In the genomic region with DNA sequence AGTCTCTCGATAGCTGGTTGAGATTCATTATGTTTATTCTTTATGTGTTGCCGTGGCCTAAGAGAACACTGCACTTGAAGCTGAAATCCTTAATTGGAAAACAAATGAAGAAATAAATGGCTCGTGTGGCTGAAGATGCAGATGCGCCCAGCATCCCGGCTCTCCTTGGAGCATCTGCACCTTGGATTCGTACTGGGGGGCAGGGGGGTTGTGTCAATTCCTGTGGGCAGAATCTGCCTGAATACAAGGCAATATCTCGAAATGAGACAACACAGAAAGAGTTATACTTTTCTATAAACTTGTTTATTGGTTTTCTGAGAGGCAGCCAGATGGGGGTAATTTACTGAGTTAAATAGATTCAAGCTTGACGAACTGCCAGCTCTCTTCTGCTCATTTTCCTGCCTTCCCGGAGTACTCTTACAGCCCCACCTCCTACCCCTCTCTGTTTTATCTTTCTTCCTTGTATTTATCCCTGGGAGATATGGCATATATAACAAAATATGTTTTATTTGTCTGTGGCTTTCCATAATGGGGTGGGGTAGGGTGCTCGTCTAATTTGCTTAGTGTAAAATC, we compare ENCODE assay signal across 28 mouse cellular contexts.
DNase-seq lines count a peak whose midpoint lies in the region; ATAC-seq and TF ChIP-seq lines count a peak whose summit lies in the region.
"Had no signal": no experiment of that assay in that cellular context is flagged by ENCODE, and none has a peak within 500 bp of the region (broad histone marks: within the 10 kb centered on the region; RNA-seq: fewer than 3 reads in every experiment).

No protein-coding gene starts in this region.

- H3K27me3 ChIP-seq in forebrain, postnatal 0 days (ENCODE audit: insufficient read depth, low read length), result no peaks in the 10 kb centered on the region
- no peaks in the 10 kb centered on the region for H3K27me3 ChIP-seq in forebrain, embryonic 16.5 days (replicated peaks; ENCODE audit: control insufficient read depth, insufficient read depth, low read length)
- no peaks in the 10 kb centered on the region for H3K27me3 ChIP-seq in limb, embryonic 14.5 days (ENCODE audit: control insufficient read depth, insufficient read depth, low read length)
- H3K27me3 ChIP-seq in limb, embryonic 10.5 days (ENCODE audit: low read depth, poor library complexity, severe bottlenecking), result 0 out of 2 replicates have a peak, but pooled peaks cover 7% of the 10 kb centered on the region
- no peaks in the 10 kb centered on the region for H3K27me3 ChIP-seq in neural tube, embryonic 15.5 days (replicated peaks)
- no peaks in the 10 kb centered on the region for H3K27me3 ChIP-seq in kidney, embryonic 16.5 days (ENCODE audit: insufficient read depth, low read length)
- H3K27me3 ChIP-seq: heart, embryonic 15.5 days; hindbrain, embryonic 15.5 days; intestine, embryonic 15.5 days; liver, embryonic 15.5 days; lung, embryonic 15.5 days had no signal

- H3K9me3 ChIP-seq in forebrain, postnatal 0 days (ENCODE audit: low read length), result no peaks in the 10 kb centered on the region
- H3K9me3 ChIP-seq in forebrain, embryonic 16.5 days (ENCODE audit: control insufficient read depth, low read length), result no peaks in the 10 kb centered on the region
- no peaks in the 10 kb centered on the region for H3K9me3 ChIP-seq in limb, embryonic 14.5 days (ENCODE audit: control insufficient read depth, low read length)
- no peaks in the 10 kb centered on the region for H3K9me3 ChIP-seq in limb, embryonic 10.5 days (replicated peaks)
- no peaks in the 10 kb centered on the region for H3K9me3 ChIP-seq in neural tube, embryonic 15.5 days (replicated peaks)
- no peaks in the 10 kb centered on the region for H3K9me3 ChIP-seq in kidney, embryonic 16.5 days (ENCODE audit: low read length)
- H3K9me3 ChIP-seq: heart, embryonic 15.5 days; hindbrain, embryonic 15.5 days; intestine, embryonic 15.5 days; liver, embryonic 15.5 days; lung, embryonic 15.5 days; midbrain, embryonic 12.5 days had no signal

- 41% methylated on average over 10 of the region's 10 CpGs for WGBS in forebrain, postnatal 0 days
- 40% methylated on average over 10 of the region's 10 CpGs for WGBS in forebrain, embryonic 16.5 days
- WGBS in limb, embryonic 14.5 days, result 50% methylated on average over 10 of the region's 10 CpGs
- 84% methylated on average over 10 of the region's 10 CpGs for WGBS in limb, embryonic 10.5 days
- 38% methylated on average over 10 of the region's 10 CpGs for WGBS in neural tube, embryonic 15.5 days
- WGBS in kidney, embryonic 16.5 days, result 77% methylated on average over 10 of the region's 10 CpGs

- no peak for ATAC-seq in forebrain, postnatal 0 days
- ATAC-seq in forebrain, embryonic 16.5 days, result no peak
- no peak for ATAC-seq in limb, embryonic 14.5 days (ENCODE audit: low FRiP score, low read depth)
- ATAC-seq in neural tube, embryonic 15.5 days (ENCODE audit: low FRiP score), result peak; percentile 86
- no peak for ATAC-seq in kidney, embryonic 16.5 days (ENCODE audit: low FRiP score, low TSS enrichment)
- ATAC-seq: intestine, embryonic 15.5 days; Patski had no signal

- H3K4me2 ChIP-seq in forebrain, postnatal 0 days (ENCODE audit: low read depth), result no peak overlapping the region
- no peak overlapping the region for H3K4me2 ChIP-seq in forebrain, embryonic 16.5 days (ENCODE audit: low read length)
- H3K4me2 ChIP-seq in limb, embryonic 14.5 days (replicated peaks; ENCODE audit: low read depth, low read length, severe bottlenecking), result no peak overlapping the region
- peak overlapping the region; percentile 11; the same call in 1 of the 2 replicates for H3K4me2 ChIP-seq in neural tube, embryonic 15.5 days
- no peak overlapping the region for H3K4me2 ChIP-seq in kidney, embryonic 16.5 days (replicated peaks; ENCODE audit: low read depth, low read length)
- H3K4me2 ChIP-seq: heart, embryonic 15.5 days; hindbrain, embryonic 15.5 days; intestine, embryonic 15.5 days; liver, embryonic 15.5 days; lung, embryonic 15.5 days; midbrain, embryonic 12.5 days had no signal

- no peak overlapping the region for H3K9ac ChIP-seq in forebrain, postnatal 0 days
- H3K9ac ChIP-seq in forebrain, embryonic 16.5 days (replicated peaks; ENCODE audit: low read depth, low read length), result no peak overlapping the region
- H3K9ac ChIP-seq in limb, embryonic 14.5 days (ENCODE audit: low read depth, low read length, severe bottlenecking), result no peak overlapping the region
- no peak overlapping the region for H3K9ac ChIP-seq in neural tube, embryonic 15.5 days (replicated peaks)
- H3K9ac ChIP-seq in kidney, embryonic 16.5 days (replicated peaks; ENCODE audit: low read length), result no peak overlapping the region
- H3K9ac ChIP-seq: heart, embryonic 15.5 days; hindbrain, embryonic 15.5 days; intestine, embryonic 15.5 days; liver, embryonic 15.5 days; lung, embryonic 15.5 days; midbrain, embryonic 12.5 days had no signal

- no peak for TF ChIP-seq CTCF in forebrain, postnatal 0 days (IDR thresholded peaks at IDR 0.05; ENCODE audit: low read depth)
- TF ChIP-seq CTCF in brain, embryonic 14.5 days (IDR thresholded peaks at IDR 0.05; ENCODE audit: borderline replicate concordance, extremely low read depth, insufficient read depth, insufficient read length), result no peak

- H3K4me1 ChIP-seq in forebrain, postnatal 0 days (ENCODE audit: insufficient read depth), result no peaks in the 10 kb centered on the region
- H3K4me1 ChIP-seq in forebrain, embryonic 16.5 days (replicated peaks; ENCODE audit: control insufficient read depth, insufficient read depth, low read length), result peaks cover 3% of the 10 kb centered on the region; the same call in 1 of the 2 replicates
- H3K4me1 ChIP-seq in limb, embryonic 14.5 days (ENCODE audit: control insufficient read depth, insufficient read depth, low read length), result no peaks in the 10 kb centered on the region
- H3K4me1 ChIP-seq in limb, embryonic 10.5 days, result no peaks in the 10 kb centered on the region
- peaks cover 21% of the 10 kb centered on the region for H3K4me1 ChIP-seq in neural tube, embryonic 15.5 days
- H3K4me1 ChIP-seq in kidney, embryonic 16.5 days (ENCODE audit: insufficient read depth, low read length), result no peaks in the 10 kb centered on the region
- H3K4me1 ChIP-seq: heart, embryonic 15.5 days; hindbrain, embryonic 15.5 days; intestine, embryonic 15.5 days; lung, embryonic 15.5 days; midbrain, embryonic 12.5 days had no signal

- no peaks in the 10 kb centered on the region for H3K36me3 ChIP-seq in forebrain, postnatal 0 days (ENCODE audit: insufficient read depth)
- no peaks in the 10 kb centered on the region for H3K36me3 ChIP-seq in forebrain, embryonic 16.5 days (ENCODE audit: control insufficient read depth, insufficient read depth)
- H3K36me3 ChIP-seq in limb, embryonic 14.5 days (ENCODE audit: control insufficient read depth, insufficient read depth, low read length), result no peaks in the 10 kb centered on the region
- no peaks in the 10 kb centered on the region for H3K36me3 ChIP-seq in limb, embryonic 10.5 days
- H3K36me3 ChIP-seq in neural tube, embryonic 15.5 days, result no peaks in the 10 kb centered on the region
- H3K36me3 ChIP-seq in kidney, embryonic 16.5 days (ENCODE audit: insufficient read depth, low read length), result no peaks in the 10 kb centered on the region
- H3K36me3 ChIP-seq: heart, embryonic 15.5 days; hindbrain, embryonic 15.5 days; intestine, embryonic 15.5 days; liver, embryonic 15.5 days; lung, embryonic 15.5 days; midbrain, embryonic 12.5 days had no signal

- DNase-seq in forebrain, postnatal 0 days, result peak; percentile 44
- peak; percentile 66 for DNase-seq in limb, embryonic 14.5 days (ENCODE audit: low spot score)
- no peak for DNase-seq in limb, embryonic 10.5 days (ENCODE audit: low spot score)
- peak; percentile 63 for DNase-seq in brain, embryonic 14.5 days (ENCODE audit: low read depth)
- DNase-seq: adrenal gland, postnatal 14 days; cerebellum, adult 2 months; cerebellum, postnatal 14 days; gastrocnemius, postnatal 10 days; kidney, adult 8-10 months; kidney, postnatal 10 days; layer of hippocampus, postnatal 36 days; left cerebral cortex, postnatal 4 days; liver; lung, postnatal 36 days; right cerebral cortex, postnatal 4 days; thymus, adult 2 months; thymus, postnatal 36 days had no signal

- no peak overlapping the region for H3K4me3 ChIP-seq in forebrain, postnatal 0 days (ENCODE audit: low read depth, low read length)
- H3K4me3 ChIP-seq in forebrain, embryonic 16.5 days (replicated peaks; ENCODE audit: low read length), result no peak overlapping the region
- no peak overlapping the region for H3K4me3 ChIP-seq in limb, embryonic 14.5 days (replicated peaks; ENCODE audit: low read length)
- no peak overlapping the region for H3K4me3 ChIP-seq in limb, embryonic 10.5 days
- H3K4me3 ChIP-seq in neural tube, embryonic 15.5 days (replicated peaks), result no peak overlapping the region
- no peak overlapping the region for H3K4me3 ChIP-seq in kidney, embryonic 16.5 days (ENCODE audit: low read length)
- H3K4me3 ChIP-seq: heart, embryonic 15.5 days; hindbrain, embryonic 15.5 days; intestine, embryonic 15.5 days; liver, embryonic 15.5 days; lung, embryonic 15.5 days; midbrain, embryonic 12.5 days had no signal

- no peak overlapping the region for H3K27ac ChIP-seq in forebrain, postnatal 0 days (ENCODE audit: low read depth, low read length)
- no peak overlapping the region for H3K27ac ChIP-seq in forebrain, embryonic 16.5 days (ENCODE audit: low read length)
- no peak overlapping the region for H3K27ac ChIP-seq in limb, embryonic 14.5 days (replicated peaks; ENCODE audit: low read depth, low read length)
- H3K27ac ChIP-seq in limb, embryonic 10.5 days, result no peak overlapping the region
- H3K27ac ChIP-seq in neural tube, embryonic 15.5 days (replicated peaks), result peak overlapping the region; percentile 63
- H3K27ac ChIP-seq in kidney, embryonic 16.5 days (ENCODE audit: low read length), result no peak overlapping the region
- H3K27ac ChIP-seq: heart, embryonic 15.5 days; hindbrain, embryonic 15.5 days; intestine, embryonic 15.5 days; liver, embryonic 15.5 days; lung, embryonic 15.5 days; midbrain, embryonic 12.5 days; stomach, postnatal 0 days had no signal

- TF ChIP-seq POLR2A in limb, embryonic 14.5 days (IDR thresholded peaks at IDR 0.05; ENCODE audit: borderline replicate concordance, extremely low read depth, insufficient read depth, insufficient read length), result no peak
- no peak for TF ChIP-seq POLR2A in brain, embryonic 14.5 days (IDR thresholded peaks at IDR 0.05; ENCODE audit: borderline replicate concordance, extremely low read depth, insufficient read depth, insufficient read length, poor library complexity, severe bottlenecking)
